Mouse (Mus musculus) lung, postnatal 0 days (tissue): ENCODE data around the gene Pld4.
A peak's percentile ranks its signal among the peaks of the same experiment; 100 is the strongest.

ENCODE experiments used
- CTCF ChIP-seq: IDR thresholded peaks from 2 replicates; pipeline ENCODE4 v1.5.1; 2016; ENCODE audit warnings: antibody characterized with exemption, mild to moderate bottlenecking
- EP300 ChIP-seq: IDR thresholded peaks from 2 replicates; pipeline ENCODE4 v1.6.1; 2016; ENCODE audit warnings: antibody characterized with exemption, mild to moderate bottlenecking, control low read depth

GRCm38 (mm10) chr12:112721424-112722239 is 38.8 kb upstream of the Pld4 start:
- TF ChIP-seq CTCF = peak; percentile 37
- TF ChIP-seq EP300 = no peak
